Mouse (Mus musculus) embryo, embryonic 11 days (tissue): ENCODE data around the gene Dhx9.
"Not testable (repeated sequence)": the region's sequence is repeated elsewhere in the genome, so short reads cannot be mapped to it uniquely, and the experiment has no call there.

Experiments
- DNase-seq: peaks from one replicate; pipeline ENCODE4 v3.0.0-alpha.2; 2015

Gene Dhx9

GRCm38 (mm10) chr1:153487500-153487879 lies at the start of gene Dhx9:
Gene Dhx9, minus strand, starts transcription at chr1:153487660.
- DNase-seq: peak; percentile 98

- DNase-seq: peak; percentile 17
Measured at GRCm38 (mm10) chr1:153535611-153536010, 48.2 kb upstream of the Dhx9 start.

GRCm38 (mm10) chr1:153532896-153533295 lies 45.4 kb upstream of the Dhx9 start:
- not testable (repeated sequence) for DNase-seq

DNA sequence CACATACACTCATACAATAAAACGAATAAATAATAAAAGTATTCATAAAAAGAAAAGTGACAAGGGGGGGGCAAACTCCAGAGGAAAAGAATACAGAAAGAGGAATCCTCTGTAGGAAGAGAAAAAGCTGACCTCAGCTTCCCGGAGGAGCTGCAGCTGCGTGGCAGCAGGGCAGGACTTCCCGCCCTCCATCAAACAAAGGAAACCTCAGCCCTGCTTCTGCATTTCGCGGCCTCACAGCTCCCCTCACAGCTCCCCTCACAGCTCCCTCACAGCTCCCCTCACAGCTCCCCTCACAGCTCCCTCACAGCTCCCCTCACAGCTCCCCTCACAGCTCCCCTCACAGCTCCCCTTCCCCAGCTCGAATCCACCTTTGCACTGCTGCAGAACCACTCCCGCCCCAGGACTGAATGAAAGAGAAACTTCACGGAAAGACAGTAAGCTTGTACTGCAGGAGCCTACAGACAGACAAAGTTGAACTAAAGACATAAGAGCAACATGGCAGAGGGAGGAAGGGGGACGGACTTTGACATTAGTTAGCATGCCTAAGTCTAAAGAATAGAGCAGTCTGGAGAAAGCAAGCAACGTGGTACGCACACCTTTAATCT lies 44.9 kb upstream of the Dhx9 start:
- peak; percentile 81 for DNase-seq

- DNase-seq: peak; percentile 57
Measured at GRCm38 (mm10) chr1:153531677-153532233, 44.3 kb upstream of the Dhx9 start.

DNA sequence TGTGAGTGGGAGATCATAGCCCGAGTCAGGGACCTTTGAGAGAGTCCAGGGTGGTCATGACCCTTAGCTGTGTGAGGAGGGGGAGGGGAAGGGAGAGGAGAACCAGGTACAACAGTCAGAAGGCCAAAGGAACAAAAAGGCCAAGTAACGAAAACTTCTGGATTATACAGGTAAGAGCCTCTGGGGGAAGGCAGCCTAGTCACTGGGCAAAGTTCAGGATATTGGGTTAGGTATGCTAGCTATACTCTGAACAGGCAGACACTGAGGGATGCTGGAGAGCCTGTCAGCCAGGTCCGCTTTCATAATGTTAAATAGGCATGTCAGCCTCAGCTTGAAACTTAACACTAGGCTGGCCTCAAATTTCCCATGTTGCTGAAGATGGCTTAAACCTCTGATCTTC lies 34.7 kb upstream of the Dhx9 start:
- DNase-seq: no peak

DNA sequence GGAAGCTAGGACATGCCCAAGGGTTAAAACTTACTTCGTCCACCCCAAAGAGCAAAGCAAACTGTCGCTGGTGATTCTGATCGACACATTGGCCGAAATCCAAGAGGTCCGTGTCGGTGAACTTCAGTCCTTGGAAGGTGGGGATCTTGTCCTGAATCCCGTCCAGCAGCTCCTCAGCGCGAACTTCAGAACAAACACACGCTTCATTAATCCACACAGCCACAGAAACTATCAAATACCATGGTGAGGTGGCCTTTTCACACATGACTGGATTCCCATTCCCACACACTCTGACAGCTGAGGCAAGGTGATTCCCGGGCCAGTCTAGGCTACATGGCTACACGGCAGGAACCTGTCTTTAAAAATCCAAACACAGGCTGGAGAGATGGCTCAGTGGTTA lies 27.9 kb upstream of the Dhx9 start:
- no peak for DNase-seq

- DNase-seq: no peak
Measured at GRCm38 (mm10) chr1:153510330-153511009, 23.0 kb upstream of the Dhx9 start.

GRCm38 (mm10) chr1:153509569-153509968 lies 22.1 kb upstream of the Dhx9 start:
- DNase-seq: not testable (repeated sequence)

DNA sequence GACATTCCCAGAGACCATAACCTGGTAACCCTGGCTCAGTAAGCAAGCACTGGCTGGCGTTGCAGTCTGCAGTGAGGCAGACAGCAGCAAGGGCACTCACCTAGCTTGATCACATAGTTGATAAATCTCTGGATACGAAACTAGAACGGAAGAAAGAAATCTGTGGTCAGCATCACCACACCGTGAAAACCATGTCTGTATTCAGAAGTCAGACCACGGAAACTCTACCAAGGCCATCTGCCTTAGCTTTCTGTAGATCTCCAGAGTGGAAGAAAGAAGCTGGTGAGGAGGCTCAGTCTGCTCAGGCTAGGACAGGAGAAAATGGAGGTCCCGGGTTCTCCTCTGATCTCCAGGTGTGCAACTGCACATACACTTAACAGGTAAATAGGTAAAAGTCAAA lies 21.6 kb upstream of the Dhx9 start:
- no peak for DNase-seq

- DNase-seq: no peak
Measured at GRCm38 (mm10) chr1:153506266-153506665, 18.8 kb upstream of the Dhx9 start.

GRCm38 (mm10) chr1:153501644-153502321 lies 14.3 kb upstream of the Dhx9 start:
- no peak for DNase-seq

- no peak for DNase-seq
Measured at GRCm38 (mm10) chr1:153500030-153500429, 12.6 kb upstream of the Dhx9 start.

GRCm38 (mm10) chr1:153496030-153496429 lies 8.6 kb upstream of the Dhx9 start:
- DNase-seq: no peak

DNA sequence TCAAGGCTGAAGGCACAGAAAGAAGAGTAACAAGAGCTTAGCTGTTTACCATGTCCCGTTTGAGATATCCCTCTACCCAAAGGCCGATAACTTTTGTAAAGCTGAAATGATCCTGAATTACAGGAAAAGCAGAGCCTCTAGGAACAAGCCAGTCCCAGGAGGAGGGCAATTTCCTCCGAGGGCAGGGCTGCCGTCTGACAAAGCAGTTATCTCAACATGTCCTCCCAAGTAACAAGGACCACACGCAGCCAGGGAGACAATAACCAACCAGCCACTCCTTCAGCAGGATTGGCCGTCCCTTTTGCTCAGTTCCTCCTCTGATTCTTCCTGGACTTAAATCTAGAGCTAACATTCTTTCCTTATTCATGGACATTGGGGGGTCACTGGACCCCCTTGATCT lies 6.5 kb upstream of the Dhx9 start:
- DNase-seq: peak; percentile 18

GRCm38 (mm10) chr1:153493338-153493737 lies 5.9 kb upstream of the Dhx9 start:
- no peak for DNase-seq

DNA sequence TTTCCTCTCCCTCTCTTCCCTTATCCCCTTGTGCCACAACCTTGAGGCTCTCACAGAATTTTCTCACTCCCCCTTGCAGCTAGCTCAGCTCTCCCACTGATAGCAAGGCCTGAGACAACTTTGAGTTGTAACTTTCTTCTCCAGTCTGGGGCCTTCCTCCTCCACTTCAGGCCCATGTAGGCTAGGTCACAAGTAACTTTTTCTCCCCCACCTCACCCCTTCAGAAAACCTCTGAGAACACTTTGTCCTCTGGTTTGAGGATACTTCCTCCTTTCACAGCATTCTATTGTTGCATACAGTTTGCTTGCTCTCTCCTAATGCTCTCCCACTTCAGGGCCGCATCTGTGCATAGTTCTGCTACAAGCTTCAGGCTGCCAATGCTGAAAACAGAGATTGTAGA lies 4.4 kb upstream of the Dhx9 start:
- no peak for DNase-seq

DNA sequence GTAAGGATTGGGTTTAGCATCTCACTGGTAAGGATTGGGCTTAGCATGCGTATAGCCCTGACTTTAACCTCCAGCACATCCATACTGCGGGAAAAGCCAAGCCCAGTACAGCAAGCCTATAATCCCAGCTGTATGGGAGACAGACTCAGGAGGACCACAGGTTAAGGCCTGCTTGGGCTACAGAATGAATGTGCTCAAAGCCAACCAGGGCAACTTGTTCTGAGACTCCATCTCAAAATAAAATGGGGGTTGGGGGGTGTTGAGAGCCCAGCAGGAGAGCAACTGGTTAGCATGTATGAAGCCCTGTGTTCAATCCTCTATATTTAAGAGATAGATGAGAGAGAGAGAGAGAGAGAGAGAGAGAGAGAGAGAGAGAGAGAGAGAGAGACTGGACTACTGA lies 3.9 kb upstream of the Dhx9 start:
- DNase-seq: no peak

- DNase-seq: no peak
Measured at GRCm38 (mm10) chr1:153489963-153490362, 2.5 kb upstream of the Dhx9 start.

DNA sequence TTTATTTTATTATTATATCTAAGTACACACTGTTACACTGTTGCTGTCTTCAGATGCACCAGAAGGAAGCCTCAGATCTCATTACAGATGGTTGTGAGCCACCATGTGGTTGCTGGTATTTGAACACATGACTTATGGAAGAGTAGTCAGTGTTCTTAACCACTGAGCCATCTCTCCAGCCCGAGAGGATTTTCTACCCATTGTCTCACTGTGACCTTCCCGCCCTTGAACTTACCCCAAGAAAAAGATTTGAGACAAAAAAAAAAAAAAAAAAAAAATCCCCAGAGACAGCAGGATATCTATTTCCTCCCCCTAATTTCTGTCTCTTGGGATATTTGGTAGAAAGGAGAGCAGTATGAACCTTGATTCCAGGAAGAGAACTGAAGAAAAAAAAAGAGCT lies 2.1 kb upstream of the Dhx9 start:
- DNase-seq: no peak

GRCm38 (mm10) chr1:153489132-153489531 lies 1.7 kb upstream of the Dhx9 start:
- no peak for DNase-seq

DNA sequence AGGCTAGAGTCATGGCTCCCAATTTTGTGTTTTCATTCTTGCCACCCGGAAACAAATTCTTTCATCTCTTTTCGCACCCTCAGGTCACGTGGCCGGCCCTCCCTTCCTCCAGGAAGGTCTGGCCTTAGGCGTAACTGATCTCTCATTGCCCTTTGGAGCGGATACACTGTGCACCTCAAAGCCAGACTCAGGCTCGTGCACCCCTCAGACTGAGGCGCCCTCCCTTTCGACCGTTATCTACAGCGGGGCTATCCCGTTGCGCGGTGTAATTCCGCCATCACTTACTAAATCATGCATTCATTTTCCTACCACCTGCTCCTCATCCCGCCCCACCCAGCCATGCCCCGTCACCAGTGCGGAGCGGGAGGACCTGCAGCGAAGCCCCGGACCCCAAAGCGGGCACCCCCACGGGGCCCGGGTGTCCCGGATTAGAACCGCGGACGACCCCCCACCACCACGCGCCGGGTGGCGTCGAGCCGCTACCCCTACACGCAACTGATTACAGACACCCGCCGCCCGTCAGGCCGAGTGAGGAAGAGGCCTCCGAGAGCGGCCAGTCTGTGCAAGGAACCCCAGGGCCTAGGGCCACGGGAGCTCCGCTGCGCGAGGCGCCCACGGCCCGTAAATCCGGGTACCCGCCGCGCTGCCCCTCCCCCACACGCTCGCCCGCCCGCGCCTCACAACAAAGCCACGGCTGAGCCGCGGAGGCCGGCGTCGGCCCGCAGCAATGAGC lies 527 bp downstream of the Dhx9 start:
- DNase-seq: peak; percentile 69

GRCm38 (mm10) chr1:153486120-153486519 lies 1.3 kb downstream of the Dhx9 start:
- DNase-seq: not testable (repeated sequence)
